Mouse (Mus musculus) MEL (cell line): ENCODE results near the gene Qtrt2. TPM values are rescaled to one million over a fixed set of nuclear protein-coding genes. Genes with fewer than 3 reads are reported as not detected.

ENCODE experiments used
- DNase-seq: peaks from one replicate; pipeline ENCODE4 v3.0.0; 2011; ENCODE audit warnings: low read depth, low spot score
- H3K27ac ChIP-seq: 2 replicates; pipeline ENCODE4 v1.5.1; 2012; ENCODE audit warnings: low read depth, mild to moderate bottlenecking, control low read depth, low read length, moderate library complexity; ENCODE audit not compliant: control insufficient read depth
- H3K27me3 ChIP-seq, 2 experiments: fragments of 150-350 bp in 1 of 2; sonication (generic) in 1 of 2; 2 replicates each; pipeline ENCODE4 v1.6.1; 2012; ENCODE audit warnings: low read length in 2 of 2, mild to moderate bottlenecking in 2 of 2, improper control_type of control experiment in 1 of 2, moderate library complexity in 1 of 2; ENCODE audit not compliant: insufficient read depth in 2 of 2, control insufficient read depth in 1 of 2
- H3K36me3 ChIP-seq, 2 experiments: 2 replicates each; pipeline ENCODE4 v1.6.1; 2012 to 2014; ENCODE audit warnings: low read length in 2 of 2, improper control_type of control experiment in 1 of 2, inconsistent platforms in 1 of 2, mild to moderate bottlenecking in 1 of 2; ENCODE audit not compliant: insufficient read depth in 2 of 2, control insufficient read depth in 1 of 2
- H3K4me1 ChIP-seq, 2 experiments: fragments of 150-350 bp in 1 of 2; sonication (generic) in 1 of 2; 2 replicates each; pipeline ENCODE4 v1.6.1; 2012; ENCODE audit warnings: low read length in 2 of 2, improper control_type of control experiment in 1 of 2, mild to moderate bottlenecking in 1 of 2; ENCODE audit not compliant: insufficient read depth in 2 of 2, control insufficient read depth in 1 of 2
- H3K4me3 ChIP-seq, 2 experiments: fragments of 150-350 bp in 1 of 2; sonication (generic) in 1 of 2; 2 replicates each; pipeline ENCODE4 v1.5.1; 2012; ENCODE audit warnings: low read depth in 2 of 2, low read length in 2 of 2, mild to moderate bottlenecking in 2 of 2, moderate library complexity in 2 of 2, control low read depth in 1 of 2, improper control_type of control experiment in 1 of 2; ENCODE audit not compliant: control insufficient read depth in 1 of 2, insufficient read depth in 1 of 2
- H3K79me2 ChIP-seq: 2 replicates; pipeline ENCODE4 v1.6.1; 2012; ENCODE audit warnings: mild to moderate bottlenecking, low read length, moderate library complexity; ENCODE audit not compliant: control insufficient read depth, poor library complexity, insufficient read depth
- H3K9ac ChIP-seq: 2 replicates; pipeline ENCODE4 v1.6.1; 2012; ENCODE audit warnings: low read depth, mild to moderate bottlenecking, control low read depth, low read length, moderate library complexity; ENCODE audit not compliant: control insufficient read depth, poor library complexity, severe bottlenecking
- H3K9me3 ChIP-seq: fragments of 150-350 bp; sonication (generic); replicated peaks from 2 replicates; pipeline ENCODE4 v1.6.1; 2012; ENCODE audit warnings: mild to moderate bottlenecking, low read length, improper control_type of control experiment, moderate library complexity; ENCODE audit not compliant: insufficient read depth
- BHLHE40 ChIP-seq: IDR thresholded peaks from 2 replicates; pipeline ENCODE4 v1.6.1; 2012; ENCODE audit warnings: low read depth, mild to moderate bottlenecking, inconsistent platforms, low read length, improper control_type of control experiment, borderline replicate concordance
- CHD1 ChIP-seq: IDR thresholded peaks from 2 replicates; pipeline ENCODE4 v1.6.1; 2012; ENCODE audit warnings: low read depth, mild to moderate bottlenecking, inconsistent platforms, low read length, improper control_type of control experiment
- E2F4 ChIP-seq: IDR thresholded peaks from 2 replicates; pipeline ENCODE4 v1.6.1; 2011; ENCODE audit warnings: low read depth, low read length, improper control_type of control experiment, borderline replicate concordance
- ELF1 ChIP-seq: IDR thresholded peaks from 2 replicates; pipeline ENCODE4 v1.6.1; 2014; ENCODE audit warnings: low read depth, mild to moderate bottlenecking, inconsistent platforms, low read length, improper control_type of control experiment, moderate library complexity
- EP300 ChIP-seq, 2 experiments: IDR thresholded peaks; 2 replicates each; pipeline ENCODE4 v1.6.1; 2011; ENCODE audit warnings: improper control_type of control experiment in 2 of 2, low read length in 2 of 2, low read depth in 1 of 2, mild to moderate bottlenecking in 1 of 2
- ETS1 ChIP-seq: IDR thresholded peaks from 2 replicates; pipeline ENCODE4 v1.6.1; 2012; ENCODE audit warnings: low read depth, mild to moderate bottlenecking, inconsistent platforms, low read length, improper control_type of control experiment, moderate library complexity
- GATA1 ChIP-seq: IDR thresholded peaks from 2 replicates; pipeline ENCODE4 v1.6.1; 2011; ENCODE audit warnings: low read depth, low read length, improper control_type of control experiment
- JUND ChIP-seq: IDR thresholded peaks from 2 replicates; pipeline ENCODE4 v1.6.1; 2011; ENCODE audit warnings: low read depth, mild to moderate bottlenecking, improper control_type of control experiment, low read length
- MAX ChIP-seq: IDR thresholded peaks from 2 replicates; pipeline ENCODE4 v1.6.1; 2011; ENCODE audit warnings: low read length, improper control_type of control experiment
- MAZ ChIP-seq: IDR thresholded peaks from 2 replicates; pipeline ENCODE4 v1.6.1; 2012; ENCODE audit warnings: low read depth, mild to moderate bottlenecking, inconsistent platforms, low read length, improper control_type of control experiment
- MEF2A ChIP-seq: IDR thresholded peaks from 2 replicates; pipeline ENCODE4 v1.6.1; 2014; ENCODE audit warnings: low read depth, mild to moderate bottlenecking, inconsistent platforms, low read length, improper control_type of control experiment; ENCODE audit not compliant: poor library complexity, insufficient replicate concordance, severe bottlenecking; ENCODE audit errors: extremely low read depth
- MYB ChIP-seq: IDR thresholded peaks from 2 replicates; pipeline ENCODE4 v1.6.1; 2011; ENCODE audit warnings: mild to moderate bottlenecking, low read depth, low read length, improper control_type of control experiment
- MYC ChIP-seq: IDR thresholded peaks from 2 replicates; pipeline ENCODE4 v1.6.1; 2011; ENCODE audit warnings: low read depth, mild to moderate bottlenecking, low read length, improper control_type of control experiment, moderate library complexity
- NRF1 ChIP-seq: IDR thresholded peaks from 2 replicates; pipeline ENCODE4 v1.6.1; 2014; ENCODE audit warnings: low read depth, mild to moderate bottlenecking, inconsistent platforms, low read length, improper control_type of control experiment, moderate library complexity; ENCODE audit not compliant: poor library complexity, insufficient read depth, severe bottlenecking
- POLR2AphosphoS2 ChIP-seq: IDR thresholded peaks from 2 replicates; pipeline ENCODE4 v1.6.1; 2011; ENCODE audit warnings: low read length, improper control_type of control experiment
- POLR2AphosphoS5 ChIP-seq: IDR thresholded peaks from 2 replicates; pipeline ENCODE4 v1.6.1; 2012; ENCODE audit warnings: low read depth, borderline replicate concordance, mild to moderate bottlenecking, inconsistent platforms, low read length, moderate library complexity, mixed read lengths
- RAD21 ChIP-seq: IDR thresholded peaks from 2 replicates; pipeline ENCODE4 v1.6.1; 2011; ENCODE audit warnings: mild to moderate bottlenecking, low read depth, low read length, improper control_type of control experiment
- RCOR1 ChIP-seq: IDR thresholded peaks from 2 replicates; pipeline ENCODE4 v1.6.1; 2012; ENCODE audit warnings: low read depth, mild to moderate bottlenecking, inconsistent platforms, low read length, improper control_type of control experiment
- TCF12 ChIP-seq: IDR thresholded peaks from 2 replicates; pipeline ENCODE4 v1.6.1; 2014; ENCODE audit warnings: low read depth, mild to moderate bottlenecking, inconsistent platforms, low read length, improper control_type of control experiment, moderate library complexity
- USF1 ChIP-seq: IDR thresholded peaks from 2 replicates; pipeline ENCODE4 v1.6.1; 2014; ENCODE audit warnings: low read depth, mild to moderate bottlenecking, inconsistent platforms, low read length, improper control_type of control experiment, moderate library complexity
- USF2 ChIP-seq, 2 experiments: IDR thresholded peaks; 2 replicates each; pipeline ENCODE4 v1.6.1; 2011 to 2012; ENCODE audit warnings: improper control_type of control experiment in 2 of 2, low read length in 2 of 2, borderline replicate concordance in 1 of 2, inconsistent platforms in 1 of 2, low read depth in 1 of 2, mild to moderate bottlenecking in 1 of 2; ENCODE audit not compliant: insufficient read depth in 1 of 2
- ZKSCAN1 ChIP-seq: IDR thresholded peaks from 2 replicates; pipeline ENCODE4 v1.6.1; 2012; ENCODE audit warnings: low read depth, mild to moderate bottlenecking, inconsistent platforms, low read length, improper control_type of control experiment, moderate library complexity
- polyA plus RNA-seq, 2 experiments: library from polyadenylated mRNA; stranded (reverse) in 1 of 2; unstranded in 1 of 2; fragments of >175 nt in 1 of 2; fragments of >200 nt in 1 of 2; gene quantifications; 2 replicates each; pipeline versions ENCODE4 v1.2.1 to v1.2.4; 2012; ENCODE audit warnings: low replicate concordance in 2 of 2, low read depth in 1 of 2; ENCODE audit not compliant: insufficient read length in 2 of 2, insufficient read depth in 1 of 2, missing spikeins in 1 of 2
- total RNA-seq: library from RNA; depleted of rRNA; stranded (reverse); fragments of 300-350 nt; gene quantifications from 2 replicates; pipeline ENCODE4 v1.2.3, GENCODE M21; 2012

Qtrt2 gene
- total and polyA plus RNA-seq, 3 experiments: 37.6 to 68.4 (median 47.9) TPM

DNA sequence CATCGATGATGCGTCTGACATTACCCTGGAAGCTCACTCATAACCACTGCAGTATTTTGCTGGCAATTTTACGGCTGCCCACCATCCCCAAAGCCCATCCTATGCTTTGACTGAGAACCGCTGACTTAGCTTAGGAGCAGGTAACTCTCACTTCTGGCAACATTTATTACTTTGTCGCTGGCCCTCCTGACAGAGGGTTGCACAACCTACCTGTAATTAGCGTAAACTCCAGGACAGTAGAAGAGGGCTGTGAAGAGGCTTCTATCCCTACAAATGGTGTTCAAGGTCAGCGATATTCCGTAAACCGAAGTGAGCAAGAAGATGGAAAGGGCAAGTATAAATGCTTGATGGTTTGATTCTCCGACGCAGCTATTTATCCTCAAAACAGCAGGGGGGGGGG, 44.6 kb upstream of the Qtrt2 start:
- Histone ChIP-seq H3K4me1 (peaks cover 0 to 5% of the 10 kb centered on the region in 2 experiments; a peak in 2 of 4 replicates), H3K9ac (no peak overlapping the region), H3K27me3 (no peaks in the 10 kb centered on the region), H3K9me3 (no peaks in the 10 kb centered on the region), H3K4me3 (no peak overlapping the region), H3K79me2 (no peaks in the 10 kb centered on the region)
- TF ChIP-seq ZKSCAN1: no peak
- no peak for TF ChIP-seq MYB
- TF ChIP-seq RAD21: no peak
- TF ChIP-seq TCF12: no peak
- TF ChIP-seq USF1: no peak
- TF ChIP-seq E2F4: no peak
- TF ChIP-seq MAZ: no peak
- TF ChIP-seq ELF1: no peak
- no peak for TF ChIP-seq BHLHE40
- TF ChIP-seq CHD1: no peak
- TF ChIP-seq, all 39 proteins: peak for 0
- Histone ChIP-seq H3K27ac (no peak overlapping the region), H3K36me3 (no peaks in the 10 kb centered on the region; a peak in 1 of 4 replicates)
- no peak for DNase-seq

DNA sequence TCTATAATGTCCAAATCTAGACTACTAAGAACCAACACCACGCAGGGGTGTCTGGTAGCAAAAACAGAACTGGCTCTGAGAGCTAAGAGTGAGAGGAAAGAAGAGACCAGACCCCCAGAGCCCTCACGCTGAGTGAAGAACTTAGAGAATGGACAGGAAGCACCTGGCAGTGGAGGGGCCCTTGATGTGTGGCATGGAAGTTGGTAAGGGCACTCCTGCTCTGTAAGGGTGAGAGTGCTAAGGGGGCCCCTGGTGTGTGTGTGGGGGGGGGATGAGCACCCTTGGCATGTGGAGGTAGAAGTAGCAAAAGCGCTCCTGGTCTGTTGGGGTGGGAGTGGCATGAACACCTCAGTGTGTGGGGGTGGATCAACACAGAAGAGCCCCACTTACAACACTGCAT, 43.8 kb upstream of the Qtrt2 start:
- DNase-seq: no peak

DNA sequence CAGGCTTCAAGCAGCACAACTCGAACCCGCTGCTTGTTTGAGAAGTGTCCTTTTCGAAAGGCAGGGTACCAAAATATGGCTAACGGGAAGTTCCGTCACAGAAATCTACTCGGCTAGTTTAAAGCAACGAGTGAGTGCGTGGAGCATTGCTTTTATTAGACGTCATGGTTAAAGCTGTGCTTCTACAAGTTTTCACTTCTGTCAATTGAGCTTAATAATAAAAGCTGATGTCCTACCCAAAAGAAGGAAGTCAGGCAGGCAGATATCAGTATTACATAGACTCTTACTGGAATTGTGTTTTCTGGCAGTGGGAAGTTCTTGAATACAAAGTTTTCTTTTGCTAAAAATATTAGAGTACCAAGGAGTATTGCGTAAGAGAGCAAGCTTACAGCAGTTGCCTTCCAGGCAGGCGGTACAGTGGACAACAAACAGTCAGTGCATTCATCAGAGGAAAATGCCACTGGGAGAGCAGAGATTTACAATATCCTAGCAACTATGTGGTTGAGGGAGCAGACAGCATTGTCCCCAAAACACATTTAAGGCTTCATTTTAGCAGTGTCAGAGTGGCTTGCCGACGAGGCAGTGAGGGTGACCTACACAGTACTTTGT, 39.3 kb upstream of the Qtrt2 start:
- Histone ChIP-seq H3K79me2 (no peaks in the 10 kb centered on the region), H3K27me3 (no peaks in the 10 kb centered on the region), H3K36me3 (no peaks in the 10 kb centered on the region; a peak in 1 of 4 replicates), H3K4me1 (peaks cover 0 to 5% of the 10 kb centered on the region in 2 experiments; a peak in 2 of 4 replicates), H3K9me3 (no peaks in the 10 kb centered on the region), H3K9ac (no peak overlapping the region), H3K4me3 (no peak overlapping the region), H3K27ac (no peak overlapping the region)
- TF ChIP-seq ELF1 (no peak), POLR2AphosphoS5 (no peak), JUND (no peak), USF2 (IDR thresholded peaks at IDR 0.05; ENCODE audit: borderline replicate concordance in 1 of 2, insufficient read depth in 1 of 2, low read depth in 1 of 2, low read length in 2 of 2) (no peak), MEF2A (no peak), POLR2AphosphoS2 (no peak), NRF1 (no peak), GATA1 (no peak), EP300 (IDR thresholded peaks at IDR 0.05; ENCODE audit: low read depth in 1 of 2, low read length in 2 of 2) (no peak), ETS1 (no peak), MYC (no peak), TCF12 (no peak), RCOR1 (no peak), MAX (no peak)
- no peak for DNase-seq

More for the DNA sequence above, 43.8 kb upstream of the Qtrt2 start:
- no peak overlapping the region for H3K9ac ChIP-seq
- H3K27ac ChIP-seq: no peak overlapping the region
- no peak for TF ChIP-seq MYC
- peaks cover 0 to 5% of the 10 kb centered on the region in 2 experiments; a peak in 2 of 4 replicates for H3K4me1 ChIP-seq
- no peaks in the 10 kb centered on the region for H3K9me3 ChIP-seq
- H3K27me3 ChIP-seq: no peaks in the 10 kb centered on the region
- H3K79me2 ChIP-seq: no peaks in the 10 kb centered on the region
- no peaks in the 10 kb centered on the region; a peak in 1 of 4 replicates for H3K36me3 ChIP-seq
- H3K4me3 ChIP-seq: no peak overlapping the region
